Mouse (Mus musculus): Measurements from ENCODE around the gene Dzip1l. TPM values are rescaled to one million over a fixed set of nuclear protein-coding genes. Genes with fewer than 3 reads are reported as not detected.
A peak's percentile ranks its signal among the peaks of the same experiment; 100 is the strongest.

Gene Dzip1l
- polyA plus RNA-seq, 1 experiment from 2014 or later, result 16.5 TPM

GRCm38 (mm10) chr9:99636776-99637175, 7.5 kb downstream of the Dzip1l start:
- Histone ChIP-seq H3K4me2 (no peak overlapping the region), H3K27ac (ENCODE audit: low read depth, low read length) (no peak overlapping the region), H3K4me1 (ENCODE audit: control insufficient read depth, insufficient read depth, low read length) (peaks cover 8% of the 10 kb centered on the region), H3K36me3 (ENCODE audit: control insufficient read depth, insufficient read depth, low read length) (peaks cover 29% of the 10 kb centered on the region), H3K4me3 (ENCODE audit: low read depth, low read length) (no peak overlapping the region), H3K27me3 (ENCODE audit: control insufficient read depth, insufficient read depth, low read length) (no peaks in the 10 kb centered on the region), H3K9ac (ENCODE audit: low read depth, low read length) (no peak overlapping the region), H3K9me3 (replicated peaks; ENCODE audit: control insufficient read depth, low read length) (no peaks in the 10 kb centered on the region)
- WGBS (ENCODE audit: insufficient replicate concordance), result 78% methylated on average over 1 of the region's 1 CpGs
- no peak for ATAC-seq (replicated peaks; ENCODE audit: insufficient number of reproducible peaks, low FRiP score, low TSS enrichment)

- Histone ChIP-seq H3K4me3 (ENCODE audit: low read depth, low read length) (no peak overlapping the region), H3K27me3 (ENCODE audit: control insufficient read depth, insufficient read depth, low read length) (no peaks in the 10 kb centered on the region), H3K4me2 (no peak overlapping the region), H3K4me1 (ENCODE audit: control insufficient read depth, insufficient read depth, low read length) (peaks cover 3% of the 10 kb centered on the region; the same call in 1 of the 2 replicates), H3K36me3 (ENCODE audit: control insufficient read depth, insufficient read depth, low read length) (peaks cover 30% of the 10 kb centered on the region), H3K9ac (ENCODE audit: low read depth, low read length) (no peak overlapping the region), H3K9me3 (replicated peaks; ENCODE audit: control insufficient read depth, low read length) (no peaks in the 10 kb centered on the region), H3K27ac (ENCODE audit: low read depth, low read length) (no peak overlapping the region)
- ATAC-seq (replicated peaks; ENCODE audit: insufficient number of reproducible peaks, low FRiP score, low TSS enrichment), result no peak
- 93% methylated on average over 17 of the region's 17 CpGs for WGBS (ENCODE audit: insufficient replicate concordance)
Measured at GRCm38 (mm10) chr9:99637227-99637626, 7.9 kb downstream of the Dzip1l start.

GRCm38 (mm10) chr9:99637736-99638135, 8.4 kb downstream of the Dzip1l start:
- 92% methylated on average over 13 of the region's 13 CpGs for WGBS (ENCODE audit: insufficient replicate concordance)

GRCm38 (mm10) chr9:99639957-99640356, 10.7 kb downstream of the Dzip1l start:
- no peaks in the 10 kb centered on the region for H3K27me3 ChIP-seq (ENCODE audit: control insufficient read depth, insufficient read depth, low read length)
- H3K9me3 ChIP-seq (replicated peaks; ENCODE audit: control insufficient read depth, low read length), result no peaks in the 10 kb centered on the region
- H3K4me1 ChIP-seq (ENCODE audit: control insufficient read depth, insufficient read depth, low read length), result no peaks in the 10 kb centered on the region
- no peak overlapping the region for H3K9ac ChIP-seq (ENCODE audit: low read depth, low read length)
- no peak overlapping the region for H3K4me2 ChIP-seq
- 91% methylated on average over 5 of the region's 5 CpGs for WGBS (ENCODE audit: insufficient replicate concordance)
- H3K36me3 ChIP-seq (ENCODE audit: control insufficient read depth, insufficient read depth, low read length), result peaks cover 27% of the 10 kb centered on the region
- no peak overlapping the region for H3K27ac ChIP-seq (ENCODE audit: low read depth, low read length)
- H3K4me3 ChIP-seq (ENCODE audit: low read depth, low read length), result no peak overlapping the region
- ATAC-seq (replicated peaks; ENCODE audit: insufficient number of reproducible peaks, low FRiP score, low TSS enrichment), result no peak

More at GRCm38 (mm10) chr9:99637736-99638135, 8.4 kb downstream of the Dzip1l start:
- Histone ChIP-seq H3K4me2 (no peak overlapping the region), H3K9me3 (replicated peaks; ENCODE audit: control insufficient read depth, low read length) (no peaks in the 10 kb centered on the region), H3K4me1 (ENCODE audit: control insufficient read depth, insufficient read depth, low read length) (no peaks in the 10 kb centered on the region), H3K36me3 (ENCODE audit: control insufficient read depth, insufficient read depth, low read length) (peaks cover 30% of the 10 kb centered on the region), H3K27ac (ENCODE audit: low read depth, low read length) (no peak overlapping the region), H3K9ac (ENCODE audit: low read depth, low read length) (no peak overlapping the region), H3K27me3 (ENCODE audit: control insufficient read depth, insufficient read depth, low read length) (no peaks in the 10 kb centered on the region), H3K4me3 (ENCODE audit: low read depth, low read length) (no peak overlapping the region)
- no peak for ATAC-seq (replicated peaks; ENCODE audit: insufficient number of reproducible peaks, low FRiP score, low TSS enrichment)

- Histone ChIP-seq H3K9me3 (replicated peaks; ENCODE audit: control insufficient read depth, low read length) (no peaks in the 10 kb centered on the region), H3K36me3 (ENCODE audit: control insufficient read depth, insufficient read depth, low read length) (peaks cover 26% of the 10 kb centered on the region), H3K4me1 (ENCODE audit: control insufficient read depth, insufficient read depth, low read length) (no peaks in the 10 kb centered on the region), H3K27me3 (ENCODE audit: control insufficient read depth, insufficient read depth, low read length) (no peaks in the 10 kb centered on the region), H3K27ac (ENCODE audit: low read depth, low read length) (no peak overlapping the region), H3K4me3 (ENCODE audit: low read depth, low read length) (no peak overlapping the region), H3K4me2 (no peak overlapping the region), H3K9ac (ENCODE audit: low read depth, low read length) (no peak overlapping the region)
- no peak for ATAC-seq (replicated peaks; ENCODE audit: insufficient number of reproducible peaks, low FRiP score, low TSS enrichment)
- 87% methylated on average over 6 of the region's 6 CpGs for WGBS (ENCODE audit: insufficient replicate concordance)
Measured at GRCm38 (mm10) chr9:99645416-99645815, 16.1 kb downstream of the Dzip1l start.

- no peak overlapping the region for H3K4me2 ChIP-seq
- H3K27me3 ChIP-seq (ENCODE audit: control insufficient read depth, insufficient read depth, low read length), result no peaks in the 10 kb centered on the region
- no peaks in the 10 kb centered on the region for H3K4me1 ChIP-seq (ENCODE audit: control insufficient read depth, insufficient read depth, low read length)
- no peak for ATAC-seq (replicated peaks; ENCODE audit: insufficient number of reproducible peaks, low FRiP score, low TSS enrichment)
- WGBS (ENCODE audit: insufficient replicate concordance), result 89% methylated on average over 6 of the region's 6 CpGs
- H3K4me3 ChIP-seq (ENCODE audit: low read depth, low read length), result no peak overlapping the region
- no peak overlapping the region for H3K27ac ChIP-seq (ENCODE audit: low read depth, low read length)
- H3K9me3 ChIP-seq (replicated peaks; ENCODE audit: control insufficient read depth, low read length), result no peaks in the 10 kb centered on the region
- no peak overlapping the region for H3K9ac ChIP-seq (ENCODE audit: low read depth, low read length)
- peaks cover 30% of the 10 kb centered on the region for H3K36me3 ChIP-seq (ENCODE audit: control insufficient read depth, insufficient read depth, low read length)
Measured at GRCm38 (mm10) chr9:99646102-99646501, 16.8 kb downstream of the Dzip1l start.

GRCm38 (mm10) chr9:99660756-99661155, 31.5 kb downstream of the Dzip1l start:
- Histone ChIP-seq H3K4me3 (ENCODE audit: low read depth, low read length) (no peak overlapping the region), H3K27ac (ENCODE audit: low read depth, low read length) (no peak overlapping the region), H3K36me3 (ENCODE audit: control insufficient read depth, insufficient read depth, low read length) (peaks cover 17% of the 10 kb centered on the region), H3K4me2 (no peak overlapping the region), H3K9ac (ENCODE audit: low read depth, low read length) (no peak overlapping the region), H3K27me3 (ENCODE audit: control insufficient read depth, insufficient read depth, low read length) (no peaks in the 10 kb centered on the region), H3K4me1 (ENCODE audit: control insufficient read depth, insufficient read depth, low read length) (no peaks in the 10 kb centered on the region), H3K9me3 (replicated peaks; ENCODE audit: control insufficient read depth, low read length) (no peaks in the 10 kb centered on the region)
- 69% methylated on average over 10 of the region's 10 CpGs for WGBS (ENCODE audit: insufficient replicate concordance)
- ATAC-seq (replicated peaks; ENCODE audit: insufficient number of reproducible peaks, low FRiP score, low TSS enrichment), result no peak

- Histone ChIP-seq H3K4me2 (no peak overlapping the region), H3K4me3 (ENCODE audit: low read depth, low read length) (no peak overlapping the region), H3K27ac (ENCODE audit: low read depth, low read length) (peak overlapping the region; percentile 57; the same call in 1 of the 2 replicates), H3K36me3 (ENCODE audit: control insufficient read depth, insufficient read depth, low read length) (peaks cover 12% of the 10 kb centered on the region), H3K9me3 (replicated peaks; ENCODE audit: control insufficient read depth, low read length) (no peaks in the 10 kb centered on the region), H3K9ac (ENCODE audit: low read depth, low read length) (no peak overlapping the region), H3K27me3 (ENCODE audit: control insufficient read depth, insufficient read depth, low read length) (no peaks in the 10 kb centered on the region), H3K4me1 (ENCODE audit: control insufficient read depth, insufficient read depth, low read length) (no peaks in the 10 kb centered on the region)
- ATAC-seq (replicated peaks; ENCODE audit: insufficient number of reproducible peaks, low FRiP score, low TSS enrichment), result no peak
- WGBS (ENCODE audit: insufficient replicate concordance), result 78% methylated on average over 16 of the region's 16 CpGs
Measured at GRCm38 (mm10) chr9:99661606-99662166, 32.4 kb downstream of the Dzip1l start.

- Histone ChIP-seq H3K4me2 (no peak overlapping the region; the same call in 1 of the 2 replicates), H3K4me1 (ENCODE audit: control insufficient read depth, insufficient read depth, low read length) (no peaks in the 10 kb centered on the region), H3K4me3 (ENCODE audit: low read depth, low read length) (no peak overlapping the region), H3K9ac (ENCODE audit: low read depth, low read length) (no peak overlapping the region), H3K27me3 (ENCODE audit: control insufficient read depth, insufficient read depth, low read length) (no peaks in the 10 kb centered on the region), H3K9me3 (replicated peaks; ENCODE audit: control insufficient read depth, low read length) (no peaks in the 10 kb centered on the region), H3K36me3 (ENCODE audit: control insufficient read depth, insufficient read depth, low read length) (peaks cover 16% of the 10 kb centered on the region), H3K27ac (ENCODE audit: low read depth, low read length) (peak overlapping the region; percentile 57; the same call in 1 of the 2 replicates)
- no peak for ATAC-seq (replicated peaks; ENCODE audit: insufficient number of reproducible peaks, low FRiP score, low TSS enrichment)
- WGBS (ENCODE audit: insufficient replicate concordance), result 31% methylated on average over 7 of the region's 7 CpGs
Measured at GRCm38 (mm10) chr9:99662406-99662805, 33.1 kb downstream of the Dzip1l start.
